Mouse (Mus musculus) liver, embryonic 13.5 days (tissue): ENCODE results near the gene Mfsd6. TPM values are rescaled to one million over a fixed set of nuclear protein-coding genes. Genes with fewer than 3 reads are reported as not detected.

Source experiments
- ATAC-seq: fragments of 200-750 bp; cut with Nextera tagmentation; 2 replicates; pipeline ENCODE4 v1.8.0; 2017; ENCODE audit warnings: low read depth, mild to moderate bottlenecking, moderate number of reproducible peaks, moderate library complexity
- DNase-seq: peaks from one replicate; pipeline ENCODE4 v3.0.0; 2022
- H3K27ac ChIP-seq: fragments of 300-500 bp; sonication (generic); 2 replicates; pipeline ENCODE4 v1.5.1; 2015; ENCODE audit warnings: moderate library complexity, mild to moderate bottlenecking, inconsistent platforms
- H3K27me3 ChIP-seq: fragments of 300-500 bp; sonication (generic); 2 replicates; pipeline ENCODE4 v1.6.1; 2015; ENCODE audit warnings: mild to moderate bottlenecking, inconsistent platforms
- H3K36me3 ChIP-seq: fragments of 300-500 bp; sonication (generic); 2 replicates; pipeline ENCODE4 v1.6.1; 2015; ENCODE audit warnings: mild to moderate bottlenecking, inconsistent platforms
- H3K4me1 ChIP-seq: fragments of 300-500 bp; sonication (generic); replicated peaks from 2 replicates; pipeline ENCODE4 v1.6.1; 2015; ENCODE audit warnings: inconsistent platforms
- H3K4me2 ChIP-seq: fragments of 300-500 bp; sonication (generic); 2 replicates; pipeline ENCODE4 v1.6.1; 2015; ENCODE audit warnings: inconsistent platforms, mild to moderate bottlenecking, moderate library complexity
- H3K4me3 ChIP-seq: fragments of 300-500 bp; sonication (generic); replicated peaks from 2 replicates; pipeline ENCODE4 v1.5.1; 2015; ENCODE audit warnings: mild to moderate bottlenecking, inconsistent platforms
- H3K9ac ChIP-seq: fragments of 300-500 bp; sonication (generic); 2 replicates; pipeline ENCODE4 v1.6.1; 2015; ENCODE audit warnings: mild to moderate bottlenecking, inconsistent platforms
- H3K9me3 ChIP-seq: fragments of 300-500 bp; sonication (generic); replicated peaks from 2 replicates; pipeline ENCODE4 v1.6.1; 2016; ENCODE audit warnings: inconsistent platforms
- WGBS: fragments of 180-500 bp; shearing (Covaris S2); methylation state at CpG from one replicate; pipeline ENCODE4 v1.1.7; 2015; ENCODE audit not compliant: insufficient replicate concordance; 5-methylcytosine and 5-hydroxymethylcytosine counted together
- polyA plus RNA-seq: library from polyadenylated mRNA; unstranded; fragments of >200 nt; fragmentation: Nextera tagmentation; extraction: Ambion mirVana; gene quantifications from 2 replicates; pipeline ENCODE4 v1.2.1, GENCODE M21; 2015

The Mfsd6 gene
- polyA plus RNA-seq, 1 experiment from 2014 or later: 0.27 TPM

- Histone ChIP-seq H3K4me2 (no peak overlapping the region), H3K9me3 (no peaks in the 10 kb centered on the region), H3K27me3 (no peaks in the 10 kb centered on the region), H3K4me1 (no peaks in the 10 kb centered on the region), H3K27ac (no peak overlapping the region), H3K9ac (no peak overlapping the region), H3K4me3 (no peak overlapping the region), H3K36me3 (no peaks in the 10 kb centered on the region)
- DNase-seq (no peak), ATAC-seq (no peak)
- WGBS: 68% methylated on average over 12 of the region's 12 CpGs
These were observed 66.5 kb downstream of the Mfsd6 start for GRCm38 (mm10) chr1:52660765-52661164.

- no peak for ATAC-seq
These were observed 67.0 kb downstream of the Mfsd6 start for GRCm38 (mm10) chr1:52660278-52660677.

GRCm38 (mm10) chr1:52658160-52658559 is 69.1 kb downstream of the Mfsd6 start:
- 77% methylated on average over 7 of the region's 7 CpGs for WGBS
- DNase-seq (no peak), ATAC-seq (no peak)
- Histone ChIP-seq H3K9ac (no peak overlapping the region), H3K4me2 (no peak overlapping the region), H3K27me3 (no peaks in the 10 kb centered on the region), H3K9me3 (no peaks in the 10 kb centered on the region), H3K36me3 (no peaks in the 10 kb centered on the region), H3K4me1 (no peaks in the 10 kb centered on the region), H3K27ac (no peak overlapping the region), H3K4me3 (no peak overlapping the region)

More at GRCm38 (mm10) chr1:52660278-52660677, 67.0 kb downstream of the Mfsd6 start:
- Histone ChIP-seq H3K36me3 (no peaks in the 10 kb centered on the region), H3K9ac (no peak overlapping the region), H3K4me2 (no peak overlapping the region), H3K9me3 (no peaks in the 10 kb centered on the region), H3K27ac (no peak overlapping the region), H3K27me3 (no peaks in the 10 kb centered on the region), H3K4me3 (no peak overlapping the region), H3K4me1 (no peaks in the 10 kb centered on the region)
- 47% methylated on average over 2 of the region's 2 CpGs for WGBS
- no peak for DNase-seq

- no peak overlapping the region for H3K4me2 ChIP-seq
- no peak overlapping the region for H3K4me3 ChIP-seq
- no peaks in the 10 kb centered on the region for H3K4me1 ChIP-seq
- no peaks in the 10 kb centered on the region for H3K27me3 ChIP-seq
- WGBS: 27% methylated on average over 4 of the region's 4 CpGs
- DNase-seq: no peak
- H3K27ac ChIP-seq: no peak overlapping the region
- no peaks in the 10 kb centered on the region for H3K9me3 ChIP-seq
- ATAC-seq: no peak
- H3K9ac ChIP-seq: no peak overlapping the region
- H3K36me3 ChIP-seq: peaks cover 2% of the 10 kb centered on the region; the same call in 1 of the 2 replicates
These were observed 72.1 kb downstream of the Mfsd6 start for GRCm38 (mm10) chr1:52655153-52655552.

- H3K27me3 ChIP-seq: no peaks in the 10 kb centered on the region
- H3K4me1 ChIP-seq: no peaks in the 10 kb centered on the region
- peaks cover 8% of the 10 kb centered on the region for H3K36me3 ChIP-seq
- no peak overlapping the region for H3K9ac ChIP-seq
- H3K4me3 ChIP-seq: no peak overlapping the region
- WGBS: 32% methylated on average over 1 of the region's 1 CpGs
- no peak for ATAC-seq
- H3K4me2 ChIP-seq: no peak overlapping the region
- no peaks in the 10 kb centered on the region for H3K9me3 ChIP-seq
- DNase-seq: no peak
- H3K27ac ChIP-seq: no peak overlapping the region
These were observed 73.9 kb downstream of the Mfsd6 start for GRCm38 (mm10) chr1:52653366-52653765.

- ATAC-seq: no peak
- H3K4me2 ChIP-seq: no peak overlapping the region
- no peak overlapping the region for H3K9ac ChIP-seq
- no peak overlapping the region for H3K4me3 ChIP-seq
- WGBS: 69% methylated on average over 3 of the region's 3 CpGs
- no peaks in the 10 kb centered on the region for H3K4me1 ChIP-seq
- H3K27ac ChIP-seq: no peak overlapping the region
- peaks cover 8% of the 10 kb centered on the region for H3K36me3 ChIP-seq
- no peak for DNase-seq
- no peaks in the 10 kb centered on the region for H3K9me3 ChIP-seq
- H3K27me3 ChIP-seq: no peaks in the 10 kb centered on the region
These were observed 74.5 kb downstream of the Mfsd6 start for GRCm38 (mm10) chr1:52652601-52653253.

- H3K36me3 ChIP-seq: peaks cover 8% of the 10 kb centered on the region
- no peak overlapping the region for H3K4me3 ChIP-seq
- ATAC-seq: no peak
These were observed 77.2 kb downstream of the Mfsd6 start for GRCm38 (mm10) chr1:52650066-52650465.

GRCm38 (mm10) chr1:52648153-52649027 is 78.9 kb downstream of the Mfsd6 start:
- WGBS: 63% methylated on average over 11 of the region's 11 CpGs
- H3K27me3 ChIP-seq: no peaks in the 10 kb centered on the region
- no peak overlapping the region for H3K27ac ChIP-seq
- no peak overlapping the region for H3K4me2 ChIP-seq
- H3K4me3 ChIP-seq: no peak overlapping the region
- H3K36me3 ChIP-seq: peaks cover 8% of the 10 kb centered on the region
- H3K9ac ChIP-seq: no peak overlapping the region
- peak; percentile 9 for DNase-seq
- ATAC-seq: no peak
- no peaks in the 10 kb centered on the region for H3K9me3 ChIP-seq
- H3K4me1 ChIP-seq: no peaks in the 10 kb centered on the region

More at GRCm38 (mm10) chr1:52650066-52650465, 77.2 kb downstream of the Mfsd6 start:
- Histone ChIP-seq H3K9me3 (no peaks in the 10 kb centered on the region), H3K9ac (no peak overlapping the region), H3K4me2 (no peak overlapping the region), H3K27me3 (no peaks in the 10 kb centered on the region), H3K27ac (no peak overlapping the region), H3K4me1 (no peaks in the 10 kb centered on the region)
- no peak for DNase-seq
- 67% methylated on average over 5 of the region's 5 CpGs for WGBS

GRCm38 (mm10) chr1:52640736-52641135 is 86.5 kb downstream of the Mfsd6 start:
- H3K27me3 ChIP-seq: no peaks in the 10 kb centered on the region
- DNase-seq (no peak), ATAC-seq (no peak)
- no peak overlapping the region for H3K4me2 ChIP-seq
- H3K4me3 ChIP-seq: no peak overlapping the region
- H3K9me3 ChIP-seq: no peaks in the 10 kb centered on the region
- no peaks in the 10 kb centered on the region for H3K4me1 ChIP-seq
- 73% methylated on average over 4 of the region's 4 CpGs for WGBS
- no peak overlapping the region for H3K9ac ChIP-seq
- H3K36me3 ChIP-seq: peaks cover 6% of the 10 kb centered on the region; the same call in 1 of the 2 replicates
- no peak overlapping the region for H3K27ac ChIP-seq

GRCm38 (mm10) chr1:52640266-52640665 is 87.0 kb downstream of the Mfsd6 start:
- 62% methylated on average over 6 of the region's 6 CpGs for WGBS
- Histone ChIP-seq H3K9ac (no peak overlapping the region), H3K27ac (no peak overlapping the region), H3K9me3 (no peaks in the 10 kb centered on the region), H3K4me3 (no peak overlapping the region), H3K4me1 (no peaks in the 10 kb centered on the region), H3K36me3 (peaks cover 7% of the 10 kb centered on the region; the same call in 1 of the 2 replicates), H3K27me3 (no peaks in the 10 kb centered on the region), H3K4me2 (no peak overlapping the region)
- DNase-seq (no peak), ATAC-seq (no peak)

- Histone ChIP-seq H3K9me3 (no peaks in the 10 kb centered on the region), H3K4me3 (no peak overlapping the region), H3K27me3 (no peaks in the 10 kb centered on the region), H3K4me1 (no peaks in the 10 kb centered on the region), H3K9ac (no peak overlapping the region), H3K27ac (no peak overlapping the region), H3K36me3 (peaks cover 9% of the 10 kb centered on the region; the same call in 1 of the 2 replicates), H3K4me2 (no peak overlapping the region)
- no peak for ATAC-seq
- 71% methylated on average over 7 of the region's 7 CpGs for WGBS
- no peak for DNase-seq
These were observed 88.2 kb downstream of the Mfsd6 start for GRCm38 (mm10) chr1:52639090-52639489.
